Comparison of ENCODE assay signal across 24 mouse cellular contexts in the genomic region with DNA sequence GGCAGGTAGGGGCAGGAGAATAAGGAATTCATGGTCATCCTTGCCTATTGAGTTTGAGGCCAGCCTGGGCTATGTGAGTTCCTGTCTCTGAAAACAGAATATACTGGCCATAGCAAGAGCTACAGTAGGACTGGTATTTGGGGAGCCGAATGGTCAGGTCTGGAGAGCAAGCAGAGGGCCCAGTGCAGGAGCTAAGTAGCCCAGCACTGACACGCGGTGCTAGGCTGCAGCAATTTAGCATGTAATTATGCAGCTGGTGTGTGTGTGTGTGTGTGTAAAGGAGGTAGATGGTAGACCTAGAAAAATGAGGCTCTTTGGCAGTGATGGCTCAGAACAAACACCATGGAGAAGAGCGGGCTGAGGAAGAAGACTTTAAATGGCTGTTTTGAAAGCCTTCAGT.
"Had no signal": no experiment of that assay in that cellular context is flagged by ENCODE, and none has a peak within 500 bp of the region (broad histone marks: within the 10 kb centered on the region; RNA-seq: fewer than 3 reads in every experiment).

No protein-coding gene starts in this region.

- H3K4me2 ChIP-seq: heart, embryonic 11.5 days; hindbrain, embryonic 12.5 days; hindbrain, embryonic 14.5 days; intestine, embryonic 15.5 days; limb, embryonic 12.5 days; liver, embryonic 13.5 days had no signal

- H3K4me3 ChIP-seq: heart, adult 2 months; hindbrain, embryonic 10.5 days; hindbrain, embryonic 12.5 days; intestine, embryonic 15.5 days; layer of hippocampus, adult 2 months; left cerebral cortex, adult 2 months; limb, embryonic 10.5 days; limb, embryonic 12.5 days; liver, embryonic 13.5 days had no signal

- ATAC-seq: forebrain, embryonic 16.5 days; hindbrain, embryonic 16.5 days; inflammation-experienced regulatory T-cells, adult 6 months; intestine, embryonic 15.5 days; intestine, postnatal 0 days had no signal

- H3K27me3 ChIP-seq: hindbrain, embryonic 12.5 days; intestine, embryonic 15.5 days; limb, embryonic 12.5 days; liver, embryonic 13.5 days had no signal

- H3K27ac ChIP-seq: hindbrain, embryonic 12.5 days; hindbrain, embryonic 14.5 days; intestine, embryonic 15.5 days; layer of hippocampus, adult 2 months; left cerebral cortex, adult 2 months; limb, embryonic 10.5 days; limb, embryonic 12.5 days; liver, embryonic 13.5 days had no signal

- DNase-seq: gastrocnemius, postnatal 25 days; heart, adult 2 months; heart, postnatal 10 days; heart, postnatal 4 days; kidney, adult 18-20 months; kidney, adult 8-10 months; kidney, postnatal 10 days; kidney, postnatal 25 days; kidney, postnatal 4 days; liver; liver, embryonic 13.5 days had no signal

- H3K9me3 ChIP-seq: hindbrain, embryonic 10.5 days; hindbrain, embryonic 12.5 days; intestine, embryonic 15.5 days; limb, embryonic 10.5 days; limb, embryonic 12.5 days; liver, embryonic 13.5 days had no signal

- H3K9ac ChIP-seq: hindbrain, embryonic 12.5 days; hindbrain, embryonic 14.5 days; intestine, embryonic 15.5 days; limb, embryonic 12.5 days; liver, embryonic 13.5 days had no signal
